ENCODE assay signal across 14 mouse cellular contexts in genomic region chr11:83865286-83865685, GRCm38 (mm10). TPM values are rescaled to one million over a fixed set of nuclear protein-coding genes. Genes with fewer than 3 reads are reported as not detected.
"Had no signal": no experiment of that assay in that cellular context is flagged by ENCODE, and none has a peak within 500 bp of the region (broad histone marks: within the 10 kb centered on the region; RNA-seq: fewer than 3 reads in every experiment).

No protein-coding gene starts in this region.

- H3K4me1 ChIP-seq: liver, embryonic 15.5 days; stomach, embryonic 15.5 days had no signal

- H3K27me3 ChIP-seq: kidney, embryonic 15.5 days; liver, embryonic 15.5 days; stomach, embryonic 15.5 days had no signal

- H3K4me3 ChIP-seq: kidney, embryonic 15.5 days; limb, embryonic 10.5 days; liver, embryonic 15.5 days; midbrain, embryonic 12.5 days; stomach, embryonic 15.5 days had no signal

- DNase-seq: kidney, adult 18-20 months; kidney, postnatal 14 days; lung, embryonic 14.5 days; lung, postnatal 10 days; lung, postnatal 4 days; right cerebral cortex, postnatal 14 days; thymus, postnatal 4 days had no signal

- H3K9me3 ChIP-seq: kidney, embryonic 15.5 days; limb, embryonic 10.5 days; liver, embryonic 15.5 days; midbrain, embryonic 12.5 days; stomach, embryonic 15.5 days had no signal

- ATAC-seq: midbrain, embryonic 16.5 days had no signal

- H3K4me2 ChIP-seq: kidney, embryonic 15.5 days; liver, embryonic 11.5 days; liver, embryonic 15.5 days; lung, embryonic 14.5 days; midbrain, embryonic 12.5 days; stomach, embryonic 15.5 days had no signal

- H3K27ac ChIP-seq: kidney, embryonic 15.5 days; limb, embryonic 10.5 days; liver, embryonic 15.5 days; midbrain, embryonic 12.5 days; stomach, embryonic 15.5 days had no signal

- H3K9ac ChIP-seq: kidney, embryonic 15.5 days; liver, embryonic 15.5 days; lung, embryonic 14.5 days; midbrain, embryonic 12.5 days; stomach, embryonic 15.5 days had no signal

- H3K36me3 ChIP-seq: limb, embryonic 10.5 days; liver, embryonic 15.5 days; midbrain, embryonic 12.5 days had no signal

RNA-seq across cellular contexts. Expression of gene Hnf1b, which starts 15.4 kb away (rescaled TPM):
- polyA plus RNA-seq: limb, embryonic 10.5 days; midbrain, embryonic 12.5 days had no signal
